Mouse (Mus musculus) olfactory bulb, adult 2 months (tissue): ENCODE data around the gene Azin2.

Experiments used
- CTCF ChIP-seq: fragments of 200-500 bp; IDR thresholded peaks from 2 replicates; pipeline ENCODE4 v1.5.1; 2012; ENCODE audit warnings: low read depth, mild to moderate bottlenecking, low read length, moderate library complexity; ENCODE audit not compliant: insufficient read depth
- POLR2A ChIP-seq: fragments of 200-500 bp; IDR thresholded peaks from 2 replicates; pipeline ENCODE4 v1.6.1; 2012; ENCODE audit warnings: mild to moderate bottlenecking, low read depth, low read length, moderate library complexity; ENCODE audit not compliant: insufficient read depth

DNA sequence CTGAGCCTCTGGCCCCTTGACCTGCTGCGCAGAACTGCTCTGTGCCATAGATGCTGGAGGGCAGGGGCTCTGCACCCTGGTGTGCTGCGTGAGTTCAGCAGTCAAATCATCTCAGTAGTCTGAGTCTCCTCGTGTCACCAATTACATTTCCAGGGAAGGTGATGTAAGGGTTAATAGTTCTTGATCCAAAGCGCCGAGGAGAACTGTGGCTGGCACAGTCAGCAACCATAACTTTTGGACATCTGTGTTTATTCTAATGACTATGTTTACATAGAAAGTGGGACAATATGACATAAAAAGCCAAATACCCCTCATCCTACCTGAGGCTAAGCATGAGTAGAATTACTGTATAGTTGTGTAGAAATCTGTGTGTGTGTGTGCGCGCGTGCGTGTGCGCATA lies 75.2 kb downstream of the Azin2 start:
- TF ChIP-seq POLR2A: no peak
- no peak for TF ChIP-seq CTCF
